Mouse (Mus musculus) thymus, adult 18-20 months (tissue): ENCODE results near the gene Olfr311.
"Not testable (repeated sequence)": the region's sequence is repeated elsewhere in the genome, so short reads cannot be mapped to it uniquely, and the experiment has no call there.

Experiments used
- DNase-seq, 2 experiments: peaks; one replicate each; pipeline ENCODE4 v3.0.0; 2022; ENCODE audit warnings: mixed read lengths in 2 of 2

Gene Olfr311

GRCm38 (mm10) chr11:58838951-58839350 lies at the start of gene Olfr311:
Olfr311 (plus strand) TSS chr11:58839251.
- not testable (repeated sequence) for DNase-seq

- no peak for DNase-seq
These were observed 49.5 kb upstream of the Olfr311 start for GRCm38 (mm10) chr11:58789532-58789931.

GRCm38 (mm10) chr11:58790053-58790452 lies 49.0 kb upstream of the Olfr311 start:
- DNase-seq, result no peak

- no peak for DNase-seq
These were observed 48.4 kb upstream of the Olfr311 start for GRCm38 (mm10) chr11:58790646-58791045.

- no peak for DNase-seq
These were observed 43.2 kb upstream of the Olfr311 start for GRCm38 (mm10) chr11:58795856-58796255.

- DNase-seq, result no peak
These were observed 42.2 kb upstream of the Olfr311 start for GRCm38 (mm10) chr11:58796850-58797249.

GRCm38 (mm10) chr11:58799747-58800146 lies 39.3 kb upstream of the Olfr311 start:
- no peak for DNase-seq

- no peak for DNase-seq
These were observed 37.4 kb upstream of the Olfr311 start, which contains the start of gene Fam183b for GRCm38 (mm10) chr11:58801558-58802228. Fam183b (minus strand) TSS chr11:58801960.

- DNase-seq, result no peak
These were observed 35.2 kb upstream of the Olfr311 start for GRCm38 (mm10) chr11:58803871-58804270.

GRCm38 (mm10) chr11:58804393-58804792 lies 34.7 kb upstream of the Olfr311 start:
- DNase-seq, result no peak

GRCm38 (mm10) chr11:58812001-58812400 lies 27.1 kb upstream of the Olfr311 start:
- no peak for DNase-seq

GRCm38 (mm10) chr11:58814700-58815099 lies 24.4 kb upstream of the Olfr311 start, which contains the start of gene Olfr313:
Olfr313 (plus strand) TSS chr11:58815000.
- DNase-seq, result not testable (repeated sequence)

- DNase-seq, result no peak
These were observed 23.4 kb upstream of the Olfr311 start for GRCm38 (mm10) chr11:58815676-58816075.

- not testable (repeated sequence) for DNase-seq
These were observed 10.1 kb upstream of the Olfr311 start, which contains the start of gene Olfr312 for GRCm38 (mm10) chr11:58828937-58829336. Olfr312 (plus strand) TSS chr11:58829237.

GRCm38 (mm10) chr11:58829764-58830163 lies 9.3 kb upstream of the Olfr311 start:
- DNase-seq, result peak in 1 of 2 experiments; percentile 52

GRCm38 (mm10) chr11:58832541-58832940 lies 6.5 kb upstream of the Olfr311 start:
- DNase-seq, result peak; percentile 45 to 70

- DNase-seq, result peak; percentile 77 to 86
These were observed 7.9 kb downstream of the Olfr311 start, which contains the start of gene Gm12258 for GRCm38 (mm10) chr11:58846919-58847461. Gm12258 (plus strand) TSS chr11:58847158.

GRCm38 (mm10) chr11:58847636-58848035 lies 8.6 kb downstream of the Olfr311 start:
- DNase-seq, result peak in 1 of 2 experiments; percentile 38

GRCm38 (mm10) chr11:58849731-58850130 lies 10.7 kb downstream of the Olfr311 start:
- no peak for DNase-seq

- no peak for DNase-seq
These were observed 21.7 kb downstream of the Olfr311 start for GRCm38 (mm10) chr11:58860744-58861143.

- DNase-seq, result peak; percentile 84 to 90
These were observed 28.2 kb downstream of the Olfr311 start, which contains the start of gene 2810021J22Rik for GRCm38 (mm10) chr11:58867039-58867953. 2810021J22Rik (plus strand) TSS chr11:58867216.

- no peak for DNase-seq
These were observed 28.9 kb downstream of the Olfr311 start for GRCm38 (mm10) chr11:58867954-58868330.

- DNase-seq, result no peak
These were observed 31.9 kb downstream of the Olfr311 start for GRCm38 (mm10) chr11:58870961-58871360.
